Mouse (Mus musculus): Measurements from ENCODE around the gene Nek9. TPM values are rescaled to one million over a fixed set of nuclear protein-coding genes. Genes with fewer than 3 reads are reported as not detected.

The Nek9 gene
- total RNA-seq, 2 experiments from 2014 or later: 34.2 to 35.5 TPM

- no peak for DNase-seq (ENCODE audit: low spot score in 2 of 2)
- TF ChIP-seq CTCF (conservative IDR thresholded peaks at IDR 0.05): no peak
- Histone ChIP-seq H3K27ac (no peak overlapping the region), H3K4me3 (no peak overlapping the region)
These were observed 74.6 kb downstream of the Nek9 start for GRCm38 (mm10) chr12:85264531-85264930.

DNA sequence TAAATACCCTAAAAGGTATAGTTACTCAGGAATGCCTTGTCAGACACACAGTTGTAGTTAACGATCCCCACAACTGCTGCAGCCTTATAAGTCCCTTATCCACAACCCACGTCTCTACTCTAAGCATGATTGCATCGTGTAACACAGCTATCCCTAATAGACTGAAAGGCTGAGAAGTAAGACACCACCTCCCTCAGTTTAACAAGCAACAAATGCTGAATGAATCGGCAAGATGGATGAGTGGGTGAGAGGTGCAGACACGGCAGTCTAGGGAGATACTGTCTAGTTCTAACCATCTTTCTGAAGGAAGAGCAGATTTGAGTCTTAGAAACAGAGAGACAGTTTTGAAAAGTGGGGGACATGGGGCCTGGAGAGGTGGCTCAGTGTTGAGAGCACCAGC, 76.0 kb downstream of the Nek9 start:
- H3K4me3 ChIP-seq: no peak overlapping the region
- no peak for DNase-seq (ENCODE audit: low spot score in 2 of 2)
- TF ChIP-seq CTCF (conservative IDR thresholded peaks at IDR 0.05): no peak

DNA sequence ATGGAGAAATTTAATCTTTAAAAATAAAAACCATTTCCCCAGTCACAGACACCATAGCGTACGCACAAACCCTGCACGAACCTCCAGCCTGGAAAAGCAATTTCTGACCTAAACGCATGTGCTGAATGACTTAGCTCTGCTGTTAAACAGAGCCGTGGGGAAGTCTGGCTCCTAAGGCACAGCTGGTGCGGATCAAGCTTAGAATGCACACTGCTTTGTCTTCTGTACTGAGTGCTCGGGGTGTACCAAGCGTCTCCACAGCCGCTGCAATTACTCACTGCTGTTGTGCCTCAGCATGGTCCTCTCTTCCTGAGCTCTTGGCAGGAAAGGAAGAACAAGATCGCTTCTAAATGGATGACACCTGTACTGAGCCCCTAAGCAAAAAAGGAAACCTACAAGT, 76.7 kb downstream of the Nek9 start:
- no peak for DNase-seq (ENCODE audit: low spot score in 2 of 2)
- Histone ChIP-seq H3K27ac (peak overlapping the region; percentile 23; the same call in 1 of the 2 replicates), H3K4me3 (no peak overlapping the region)
- no peak for TF ChIP-seq CTCF (conservative IDR thresholded peaks at IDR 0.05)

More for the DNA sequence above, 76.0 kb downstream of the Nek9 start:
- peak overlapping the region; percentile 23 for H3K27ac ChIP-seq

DNA sequence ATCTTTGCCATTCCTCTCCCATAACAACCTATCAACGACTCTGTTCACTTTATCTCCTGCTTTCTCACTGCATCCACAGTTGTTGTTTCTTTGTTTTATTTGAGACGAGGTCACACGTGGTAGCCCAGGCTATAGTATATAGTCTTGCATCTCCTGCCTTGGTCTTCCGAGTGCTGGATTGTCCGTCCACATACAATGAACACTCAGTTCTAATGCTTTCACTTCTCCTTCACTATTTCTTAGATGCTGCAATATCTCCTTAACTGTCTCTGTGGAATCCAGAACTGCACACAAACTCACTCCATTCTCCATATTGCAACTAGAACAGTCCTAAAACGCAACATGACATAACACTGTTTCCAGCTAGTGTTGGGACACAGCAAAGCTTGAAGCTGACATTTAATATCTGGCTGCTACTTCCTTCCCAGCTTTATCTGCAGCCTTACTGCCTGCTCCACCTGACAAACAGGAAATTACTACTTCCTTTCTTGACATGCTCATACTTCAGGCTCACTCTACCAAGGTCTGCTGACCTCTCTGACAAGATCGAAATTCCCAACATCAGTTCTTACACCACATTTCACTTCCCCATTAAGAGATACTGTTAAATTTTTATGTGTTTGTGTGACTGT, 82.0 kb downstream of the Nek9 start:
- Histone ChIP-seq H3K27ac (no peak overlapping the region), H3K4me3 (no peak overlapping the region)
- TF ChIP-seq CTCF (conservative IDR thresholded peaks at IDR 0.05): no peak
- DNase-seq (ENCODE audit: low spot score in 2 of 2): no peak

DNA sequence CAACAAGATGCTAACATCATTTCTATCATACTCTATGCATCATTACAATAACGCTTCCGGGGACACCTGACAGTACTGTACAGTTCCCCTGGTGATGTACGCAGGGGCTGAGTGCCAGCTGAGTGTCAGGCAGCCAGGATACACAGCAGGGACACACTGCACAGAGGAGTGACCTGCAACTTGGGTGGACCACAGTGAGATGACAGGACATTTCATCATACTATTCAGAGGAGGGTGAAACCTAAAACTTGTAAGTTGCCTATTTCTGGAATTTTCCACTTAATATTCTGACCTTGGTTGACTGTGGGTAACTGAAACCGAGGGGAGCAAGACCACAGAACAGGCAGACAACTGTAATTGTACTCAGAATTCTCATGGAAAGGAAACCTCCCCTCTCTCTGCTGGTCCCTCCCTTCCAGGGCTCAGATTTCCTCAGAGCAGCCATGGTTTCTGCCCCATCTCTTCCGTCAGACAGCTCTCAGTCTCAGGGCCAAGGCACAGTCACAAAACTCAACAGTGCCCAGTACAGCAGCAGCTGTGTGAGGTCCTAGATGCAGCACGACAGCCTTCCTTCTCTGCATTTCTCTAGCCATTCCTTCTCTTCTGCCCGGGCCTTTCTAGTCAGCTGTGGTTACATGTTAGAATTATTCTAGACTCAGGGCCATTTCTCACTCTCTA, 82.9 kb downstream of the Nek9 start:
- no peak for DNase-seq (ENCODE audit: low spot score in 2 of 2)
- no peak overlapping the region for H3K4me3 ChIP-seq
- TF ChIP-seq CTCF (conservative IDR thresholded peaks at IDR 0.05): no peak
- no peak overlapping the region for H3K27ac ChIP-seq

GRCm38 (mm10) chr12:85252083-85252482, 87.1 kb downstream of the Nek9 start:
- Histone ChIP-seq H3K27ac (no peak overlapping the region), H3K4me3 (no peak overlapping the region)
- no peak for DNase-seq (ENCODE audit: low spot score in 2 of 2)
- TF ChIP-seq CTCF (conservative IDR thresholded peaks at IDR 0.05): no peak

Other genes starting within 250 kb of the Nek9 start
- gene Prox2, start 228.6 kb downstream of the Nek9 start, total RNA-seq (2021): 1 to 10 TPM; 2.0 to 2.2 TPM
- 100 to 1,000 TPM; 145 to 155 TPM for gene Dlst, start 228.5 kb downstream of the Nek9 start, total RNA-seq (2021)
- 10 to 100 TPM; 39.0 to 40.0 TPM for gene Rps6kl1, start 188.1 kb downstream of the Nek9 start, total RNA-seq (2021)
- gene Pgf, start 161.6 kb downstream of the Nek9 start, total RNA-seq (2021): 1 to 10 TPM; 4.7 to 5.2 TPM
- gene Eif2b2, start 119.9 kb downstream of the Nek9 start, total RNA-seq (2021): 10 to 100 TPM; 63.5 to 65.3 TPM
- gene Mlh3, start 68.8 kb downstream of the Nek9 start, total RNA-seq (2021): 10 to 100 TPM; 19.3 to 19.9 TPM
- gene Acyp1, start 50.9 kb downstream of the Nek9 start, total RNA-seq (2021): 10 to 100 TPM; 26.9 to 31.7 TPM
- gene Zc2hc1c, start 50.8 kb downstream of the Nek9 start, total RNA-seq (2021): 1 to 10 TPM; 1.2 to 1.3 TPM
- gene Tmed10, start 35.5 kb upstream of the Nek9 start, total RNA-seq (2021): 100 to 1,000 TPM; 156 to 166 TPM
- gene Fos, start 134.5 kb upstream of the Nek9 start, total RNA-seq (2021): 10 to 100 TPM in 1 of 2 experiments, 1 to 10 TPM in 1; 8.9 to 13.7 TPM

Data from layer of hippocampus, adult 2 months (tissue).